Mouse (Mus musculus) cerebellum, adult 9-10 months (tissue): Measurements from ENCODE around the gene Ccdc170.
A peak's percentile ranks its signal among the peaks of the same experiment; 100 is the strongest.
"Not testable (repeated sequence)": the region's sequence is repeated elsewhere in the genome, so short reads cannot be mapped to it uniquely, and the experiment has no call there.

Experiments used
- DNase-seq: peaks from one replicate; pipeline ENCODE4 v3.0.0; 2022

The Ccdc170 gene

GRCm38 (mm10) chr10:4482355-4482754 is at the start of gene Ccdc170:
TSS of gene Ccdc170 (plus strand) at chr10:4482502.
- no peak for DNase-seq

DNA sequence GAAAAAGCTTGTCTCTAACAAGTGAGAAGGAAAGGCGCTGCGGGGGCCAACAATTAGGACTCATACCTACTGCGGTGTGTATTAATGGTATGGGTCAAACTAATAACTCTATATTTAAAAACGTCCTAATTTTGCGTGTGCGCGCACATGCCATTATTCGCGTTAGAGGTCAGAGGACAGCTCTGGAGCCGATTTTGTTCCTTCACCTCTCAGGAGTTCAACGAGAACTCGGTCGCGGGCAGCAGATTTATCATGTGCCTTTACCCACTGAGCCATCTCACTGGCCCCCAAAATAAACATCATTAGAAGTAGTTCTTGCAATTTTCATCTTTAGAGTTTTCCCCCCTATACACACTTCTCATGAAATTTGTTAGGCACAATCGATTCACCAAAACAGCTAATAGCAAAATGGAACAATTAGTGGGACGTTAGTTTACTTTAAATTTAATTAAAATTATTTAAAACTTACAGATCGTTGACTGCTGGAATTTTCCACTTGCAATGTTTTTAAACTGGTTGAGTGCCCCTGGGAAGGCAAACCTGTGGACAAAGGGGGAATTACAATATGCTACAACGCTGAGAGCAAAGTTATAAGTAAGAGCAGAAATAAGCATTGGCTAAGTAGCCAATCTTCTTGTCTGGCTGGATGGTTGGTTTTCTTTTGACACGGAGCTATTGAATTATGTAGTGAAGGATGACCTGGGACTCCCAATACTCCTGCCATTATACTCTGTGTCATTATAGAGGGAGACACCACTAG is 49.1 kb upstream of the Ccdc170 start:
- peak; percentile 59 for DNase-seq

DNA sequence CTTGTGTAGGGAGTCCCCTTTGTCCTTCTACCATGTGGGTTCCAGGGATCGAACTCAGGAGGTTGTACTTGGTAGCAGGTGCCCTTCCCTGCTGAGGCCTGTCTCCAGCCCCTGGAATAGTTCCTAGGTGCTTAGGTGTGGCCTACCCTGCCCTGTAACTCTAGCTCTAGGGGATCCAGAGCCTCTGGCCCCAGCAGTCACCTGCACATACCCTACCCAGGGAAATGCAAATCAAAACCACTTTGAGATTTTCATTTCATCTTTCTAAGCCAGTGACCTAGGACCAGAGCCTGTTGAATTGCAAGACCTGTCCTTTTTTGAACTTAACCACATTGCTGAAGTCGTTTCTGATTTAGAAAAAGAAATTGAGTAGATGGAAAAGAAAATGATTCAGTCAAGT is 48.4 kb upstream of the Ccdc170 start:
- DNase-seq, result not testable (repeated sequence)

DNA sequence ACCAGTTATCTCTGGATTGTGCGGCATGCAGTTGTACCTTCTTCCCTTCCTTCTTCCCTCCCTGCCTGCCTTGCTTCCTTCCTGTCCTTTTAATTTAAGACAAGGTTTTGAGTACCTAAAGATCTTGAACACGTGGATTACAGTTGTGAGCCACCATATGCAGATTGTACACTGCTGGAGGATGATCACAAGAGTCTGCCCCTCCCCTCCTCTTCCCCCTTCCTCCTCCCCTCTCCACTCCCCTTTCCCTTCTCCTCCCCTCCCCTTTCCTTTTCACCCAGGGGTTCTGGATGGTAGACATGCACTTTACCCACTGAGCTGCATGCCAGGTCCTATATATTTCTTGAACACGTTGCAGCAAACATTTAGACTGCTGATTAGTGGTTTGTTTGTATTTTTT is 46.9 kb upstream of the Ccdc170 start:
- DNase-seq, result no peak

DNA sequence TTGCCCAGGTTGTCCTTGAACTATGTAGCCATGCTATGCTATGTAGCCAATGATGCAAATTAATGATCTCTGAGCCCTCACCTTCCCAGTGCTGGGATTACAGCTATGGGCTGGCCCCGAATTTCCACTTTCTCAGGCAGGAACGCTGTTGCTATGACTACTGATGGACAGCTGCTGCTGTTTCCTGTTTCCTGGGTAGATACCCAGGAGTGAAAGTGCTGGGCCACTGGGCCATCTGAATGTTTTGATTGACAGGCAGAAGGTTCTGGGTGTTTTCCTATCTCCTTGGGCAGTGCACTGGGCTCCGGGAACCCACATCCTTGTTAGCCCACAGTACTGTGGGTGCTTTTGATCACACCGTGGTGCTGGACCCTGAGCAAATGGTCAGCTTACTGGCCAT is 25.9 kb upstream of the Ccdc170 start:
- no peak for DNase-seq

- DNase-seq, result no peak
These were observed 22.1 kb upstream of the Ccdc170 start for GRCm38 (mm10) chr10:4460201-4460600.

DNA sequence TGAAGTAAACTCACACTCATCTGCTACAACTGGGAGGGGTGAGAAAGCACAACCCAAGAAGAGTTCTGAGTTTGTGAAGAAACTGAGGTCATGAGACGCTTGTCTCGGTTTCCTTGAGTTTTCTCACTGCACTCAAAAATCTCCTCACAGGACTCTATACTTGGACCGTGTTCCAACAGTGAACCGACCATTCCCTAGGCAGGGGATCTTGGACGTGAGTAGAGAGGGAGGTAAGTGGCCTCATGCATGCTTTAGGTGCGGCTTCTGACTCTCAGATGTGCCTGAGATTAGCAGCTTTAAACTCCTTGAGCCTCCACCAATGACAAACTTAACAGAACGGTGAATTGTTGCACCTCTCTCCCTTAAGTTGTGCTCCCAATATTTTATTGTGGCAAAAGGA is 16.5 kb upstream of the Ccdc170 start:
- no peak for DNase-seq

GRCm38 (mm10) chr10:4469406-4469805 is 12.9 kb upstream of the Ccdc170 start:
- DNase-seq, result no peak

DNA sequence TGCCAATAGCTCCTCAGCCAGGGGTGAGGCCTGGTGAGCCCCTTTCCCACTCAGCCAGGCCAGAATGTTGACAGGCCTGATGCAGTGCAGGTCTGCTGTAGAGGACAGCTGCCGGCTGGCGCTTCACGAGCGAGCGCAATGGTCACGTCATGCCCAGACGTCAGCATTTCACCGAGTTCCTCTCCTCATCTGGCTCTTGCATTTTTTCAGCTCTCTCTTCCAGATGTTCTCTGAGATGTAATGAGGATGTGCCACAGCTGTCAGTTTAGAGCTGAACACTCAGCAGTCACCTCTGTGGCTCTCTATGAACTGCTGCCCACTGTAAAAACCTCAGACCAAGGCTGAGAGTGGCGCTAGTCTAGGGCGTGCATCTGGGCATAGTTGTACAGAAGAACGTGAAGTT is 8.7 kb upstream of the Ccdc170 start:
- no peak for DNase-seq

DNA sequence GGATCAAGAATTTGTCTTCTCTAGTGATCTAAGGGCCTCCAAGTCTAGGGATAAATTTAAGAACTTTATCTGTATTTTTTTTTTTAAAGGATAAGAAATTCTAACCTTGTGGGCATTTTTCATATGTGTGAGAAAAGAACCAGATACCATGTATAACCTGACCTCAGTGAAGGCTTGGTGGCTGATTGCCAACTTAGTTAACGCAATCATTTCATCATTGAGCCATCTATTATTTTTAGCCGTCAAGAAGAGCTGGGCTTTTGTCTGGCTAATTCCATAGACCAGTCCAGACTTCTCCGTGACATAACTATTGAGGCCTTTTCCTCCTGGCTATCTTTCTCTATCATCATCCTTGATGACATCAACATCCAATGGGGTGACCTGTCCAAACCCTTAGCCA is 6.9 kb upstream of the Ccdc170 start:
- no peak for DNase-seq

DNA sequence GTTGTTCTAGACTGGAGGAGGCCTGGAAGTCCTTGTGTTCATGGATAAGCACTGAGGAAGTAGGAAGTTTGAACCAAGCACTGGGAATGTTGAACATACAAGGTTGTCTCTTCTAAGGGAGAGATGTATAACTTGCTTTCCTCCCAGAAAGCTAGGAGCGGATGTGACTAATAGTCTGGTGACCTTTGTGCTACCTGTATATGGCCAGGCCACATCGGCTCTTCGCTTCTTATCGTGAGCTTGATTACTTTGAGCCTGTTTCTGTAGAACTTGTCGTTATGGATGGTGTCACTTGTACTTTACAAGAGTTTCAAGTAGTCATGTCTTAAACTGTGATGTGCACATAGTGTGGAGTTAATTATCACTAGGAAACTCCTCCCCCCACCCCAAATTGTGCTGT is 5.7 kb upstream of the Ccdc170 start:
- no peak for DNase-seq

DNA sequence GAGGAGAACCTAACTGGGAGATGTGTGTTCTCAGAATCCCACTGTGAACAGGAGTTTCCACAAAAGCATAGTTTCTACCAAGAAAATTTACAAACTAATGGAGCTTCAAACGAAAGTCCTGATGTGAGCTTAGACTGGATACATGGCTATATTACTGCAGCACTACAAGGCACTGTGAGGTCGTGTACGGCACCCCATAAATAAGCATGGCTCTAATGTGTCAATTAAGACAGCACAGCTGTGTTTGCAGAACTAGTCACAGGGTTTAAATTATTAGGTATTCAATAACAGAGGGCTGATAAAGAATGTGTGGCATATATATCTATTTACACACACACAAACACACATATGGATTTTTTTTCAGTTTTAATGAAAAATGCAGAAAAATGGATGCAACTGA is 1.4 kb upstream of the Ccdc170 start:
- no peak for DNase-seq

GRCm38 (mm10) chr10:4481695-4482094 is 607 bp upstream of the Ccdc170 start:
- DNase-seq, result no peak

DNA sequence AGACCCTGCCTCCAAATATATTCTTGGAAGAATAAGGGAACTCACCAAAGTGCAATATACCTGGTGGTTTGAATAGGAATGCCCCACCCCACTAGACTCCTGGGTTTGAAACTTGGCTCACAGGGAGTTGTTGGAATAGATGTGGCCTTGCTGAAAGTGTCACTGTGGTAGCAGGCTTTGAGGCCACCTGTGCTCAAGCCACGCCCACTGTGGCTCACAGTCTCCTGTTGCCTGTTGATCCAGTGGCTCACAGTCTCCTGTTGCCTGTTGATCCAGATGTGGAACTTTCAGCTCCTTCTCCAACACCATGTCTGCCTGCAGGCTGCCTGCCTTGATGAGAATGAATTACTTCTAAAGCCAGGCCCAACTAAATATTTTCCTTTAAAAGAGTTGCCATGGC is 1.5 kb downstream of the Ccdc170 start:
- no peak for DNase-seq

DNA sequence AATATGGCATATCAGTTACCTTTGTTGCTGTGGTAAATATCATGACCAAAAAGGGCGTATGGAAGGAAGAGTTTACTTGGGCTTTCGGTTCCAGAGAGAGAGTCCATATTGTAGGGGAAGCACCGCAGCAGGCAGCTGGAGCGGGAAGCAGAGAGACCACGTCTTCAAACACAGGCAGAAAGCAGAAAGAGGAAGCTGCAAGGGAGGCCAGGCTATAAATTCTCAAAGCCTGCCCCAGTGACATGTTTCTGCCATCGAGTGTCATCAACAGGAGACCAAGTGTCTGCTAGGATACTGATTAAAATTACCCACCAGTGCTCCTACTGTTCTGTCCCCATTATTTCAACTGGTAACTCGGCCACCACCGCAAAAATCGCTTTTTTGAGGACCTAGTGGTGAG is 2.7 kb downstream of the Ccdc170 start:
- DNase-seq, result no peak

DNA sequence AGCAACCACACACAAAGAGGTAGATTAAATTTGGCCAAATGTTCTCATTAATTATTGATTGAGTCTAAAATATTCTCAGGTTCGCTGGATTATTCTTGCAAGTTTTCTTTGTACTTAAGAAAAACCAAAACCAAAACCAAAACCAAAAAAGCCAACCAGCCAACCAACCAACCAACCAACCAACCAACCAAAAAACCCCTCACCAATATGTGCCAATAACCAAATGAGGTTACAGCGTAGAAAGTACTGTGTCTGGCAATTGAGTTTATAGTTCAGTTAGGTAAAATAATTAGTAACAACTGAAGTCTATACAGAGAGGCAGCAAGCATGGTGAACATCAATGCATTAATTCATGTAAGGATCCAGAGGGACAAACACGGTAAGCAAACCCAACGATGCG is 7.6 kb downstream of the Ccdc170 start:
- DNase-seq, result no peak

DNA sequence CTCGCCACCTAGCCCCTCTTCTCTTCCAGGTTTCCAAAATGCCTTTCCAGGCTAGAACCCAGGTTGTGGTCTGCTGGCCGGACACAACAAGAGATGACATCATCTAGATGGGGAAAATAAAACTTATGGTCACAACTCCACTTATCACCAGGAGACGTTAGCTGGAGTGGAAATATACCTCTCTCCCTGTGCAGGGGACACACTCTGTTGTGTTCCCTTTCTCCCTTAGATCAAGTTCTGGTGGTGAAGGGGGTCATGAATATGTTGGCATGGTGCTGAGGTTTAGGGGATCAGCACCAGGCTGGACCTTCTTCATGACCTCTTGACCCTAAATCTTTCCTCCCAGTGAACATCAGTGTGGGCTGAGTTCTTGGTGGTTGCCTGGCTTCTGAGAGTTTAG is 9.0 kb downstream of the Ccdc170 start:
- no peak for DNase-seq

GRCm38 (mm10) chr10:4492045-4492444 is 9.7 kb downstream of the Ccdc170 start:
- DNase-seq, result no peak

DNA sequence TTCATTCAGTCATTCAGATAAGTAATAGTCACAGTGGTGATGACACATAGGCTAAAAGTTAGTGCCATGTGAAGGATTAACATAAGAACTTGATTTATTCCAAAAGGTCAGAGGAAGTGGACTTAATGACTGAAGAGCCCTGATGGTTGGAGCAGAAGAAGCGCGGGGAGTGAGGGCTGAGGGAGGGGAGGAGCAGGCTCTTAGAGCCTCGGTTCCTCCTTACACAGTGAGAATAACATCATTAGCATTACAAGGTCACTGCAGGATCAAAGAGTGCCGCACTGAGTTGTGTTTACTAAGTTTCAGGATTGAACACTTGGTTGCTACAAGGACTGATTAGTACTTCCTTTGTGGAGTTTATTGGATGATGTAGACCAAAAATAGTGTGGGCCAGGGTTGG is 10.6 kb downstream of the Ccdc170 start:
- no peak for DNase-seq

GRCm38 (mm10) chr10:4503251-4503650 is 20.9 kb downstream of the Ccdc170 start:
- no peak for DNase-seq

- no peak for DNase-seq
These were observed 30.4 kb downstream of the Ccdc170 start for GRCm38 (mm10) chr10:4512725-4513124.

GRCm38 (mm10) chr10:4517614-4518013 is 35.3 kb downstream of the Ccdc170 start:
- no peak for DNase-seq

- no peak for DNase-seq
These were observed 37.3 kb downstream of the Ccdc170 start for GRCm38 (mm10) chr10:4519645-4520044.

- DNase-seq, result no peak
These were observed 38.2 kb downstream of the Ccdc170 start for GRCm38 (mm10) chr10:4520394-4521102.

- no peak for DNase-seq
These were observed 39.8 kb downstream of the Ccdc170 start for GRCm38 (mm10) chr10:4522116-4522515.
